Comparison of ENCODE assay signal across 8 mouse cellular contexts in genomic region chr3:159839481-159839880, GRCm38 (mm10). TPM values are rescaled to one million over a fixed set of nuclear protein-coding genes. Genes with fewer than 3 reads are reported as not detected.
DNase-seq lines count a peak whose midpoint lies in the region; ATAC-seq and TF ChIP-seq lines count a peak whose summit lies in the region.

Gene Wls (plus strand): TSS chr3:159839672.

- peak; percentile 32 to 49 for DNase-seq in gastrocnemius, adult 8-10 months (ENCODE audit: low spot score in 2 of 2)
- peak; percentile 75 to 80 for DNase-seq in left cerebral cortex, adult 18-20 months (ENCODE audit: low spot score in 2 of 2)
- peak; percentile 77 to 85 for DNase-seq in lung, postnatal 4 days
- peak; percentile 63 for DNase-seq in right cerebral cortex, adult 18-20 months
- peak; percentile 78 for DNase-seq in urinary bladder, postnatal 14 days (ENCODE audit: low spot score)

- peak; percentile 29 for ATAC-seq in activated CD4-positive, CD25-positive, alpha-beta regulatory T cell, adult 4 months
- ATAC-seq in hindbrain, embryonic 16.5 days, result peak; percentile 93

- peak within 1 kb of the TSS; percentile 97 for H3K4me3 ChIP-seq in cortical plate, adult 2 months (ENCODE audit: insufficient read depth, low read length)
- peak within 1 kb of the TSS; percentile 64 for H3K4me3 ChIP-seq in hindbrain, embryonic 16.5 days (ENCODE audit: low read length)

- H3K36me3 ChIP-seq in hindbrain, embryonic 16.5 days (ENCODE audit: control insufficient read depth, insufficient read depth, low read length), result no peaks in the 10 kb centered on the region

- peak within 1 kb of the TSS; percentile 66 for H3K4me2 ChIP-seq in hindbrain, embryonic 16.5 days (ENCODE audit: low read length)

- no peaks in the 10 kb centered on the region for H3K9me3 ChIP-seq in hindbrain, embryonic 16.5 days (ENCODE audit: control insufficient read depth, low read length)

- peak within 1 kb of the TSS; percentile 70 for H3K9ac ChIP-seq in hindbrain, embryonic 16.5 days (ENCODE audit: low read depth, low read length)

- no peaks in the 10 kb centered on the region; the same call in 1 of the 2 replicates for H3K4me1 ChIP-seq in cortical plate, adult 2 months (ENCODE audit: control insufficient read depth, insufficient read depth, low read length)
- H3K4me1 ChIP-seq in hindbrain, embryonic 16.5 days (ENCODE audit: control insufficient read depth, insufficient read depth, low read depth, low read length), result peaks cover 3% of the 10 kb centered on the region; the same call in 1 of the 2 replicates

- H3K27ac ChIP-seq in cortical plate, adult 2 months (ENCODE audit: insufficient read depth, low read length), result peak within 1 kb of the TSS; percentile 73
- H3K27ac ChIP-seq in hindbrain, embryonic 16.5 days (ENCODE audit: low read depth, low read length), result peak within 1 kb of the TSS; percentile 57

- peak; percentile 89 for TF ChIP-seq POLR2A in cortical plate, adult 2 months (IDR thresholded peaks at IDR 0.05; ENCODE audit: extremely low read depth, insufficient read depth, low read length)

- no peaks in the 10 kb centered on the region for H3K27me3 ChIP-seq in hindbrain, embryonic 16.5 days (replicated peaks; ENCODE audit: control insufficient read depth, insufficient read depth, low read length)

- 2% methylated on average over 21 of the region's 21 CpGs for WGBS in hindbrain, embryonic 16.5 days

- no peak for TF ChIP-seq CTCF in cortical plate, adult 2 months (IDR thresholded peaks at IDR 0.05; ENCODE audit: extremely low read depth, insufficient read depth, low read length)

RNA-seq across cellular contexts. Expression of gene Wls, which starts in this region (rescaled TPM):
- polyA plus RNA-seq in activated CD4-positive, CD25-positive, alpha-beta regulatory T cell, adult 4 months (2017; shearing (Covaris generic)), result 10 to 100 TPM; 76.5 to 91.4 TPM
- 29.7 and 32.2 TPM in 2 replicates for polyA plus RNA-seq in cortical plate, adult 2 months (2012; rRNA removed)
- total RNA-seq in gastrocnemius, adult 8-10 months (2022), result 10 to 100 TPM; 15.8 to 28.8 (median 25.4) TPM
- polyA plus RNA-seq in hindbrain, embryonic 16.5 days (2015; fragmentation: Nextera tagmentation; extraction: Ambion mirVana), result 67.8 and 83.9 TPM in 2 replicates
- total RNA-seq in left cerebral cortex, adult 18-20 months (2021), result 10 to 100 TPM; 39.7 to 40.5 TPM

Comparison
In these comparisons a context has a peak if more than half of its experiments do, and no peak if none do; other contexts are left out.
1. Peak in every context shown above with its lines: DNase-seq, ATAC-seq, H3K4me3 ChIP-seq and H3K27ac ChIP-seq.